Comparison of ENCODE assay signal across 12 mouse cellular contexts in genomic region chr19:47387887-47388286, GRCm38 (mm10).
DNase-seq lines count a peak whose midpoint lies in the region; ATAC-seq and TF ChIP-seq lines count a peak whose summit lies in the region.
"Had no signal": no experiment of that assay in that cellular context is flagged by ENCODE, and none has a peak within 500 bp of the region (broad histone marks: within the 10 kb centered on the region; RNA-seq: fewer than 3 reads in every experiment).

No protein-coding gene starts in this region.

- no peak overlapping the region for H3K4me3 ChIP-seq in liver, embryonic 12.5 days
- no peak overlapping the region for H3K4me3 ChIP-seq in heart, embryonic 15.5 days
- H3K4me3 ChIP-seq in limb, embryonic 10.5 days: no peak overlapping the region
- no peak overlapping the region for H3K4me3 ChIP-seq in olfactory bulb, adult 2 months (ENCODE audit: insufficient read depth, low read depth, low read length)
- H3K4me3 ChIP-seq: forebrain, embryonic 15.5 days; midbrain, embryonic 13.5 days had no signal

- DNase-seq in liver: no peak
- DNase-seq in limb, embryonic 10.5 days (ENCODE audit: low spot score): no peak
- DNase-seq in spleen, postnatal 10 days (ENCODE audit: low spot score in 2 of 2): no peak
- DNase-seq: cerebellum, adult 2 months had no signal

- H3K4me2 ChIP-seq in liver, embryonic 12.5 days: no peak overlapping the region
- H3K4me2 ChIP-seq in heart, embryonic 15.5 days: peak overlapping the region; percentile 6; the same call in 1 of the 2 replicates
- H3K4me2 ChIP-seq: forebrain, embryonic 15.5 days; midbrain, embryonic 13.5 days had no signal

- no peak for ATAC-seq in liver, embryonic 12.5 days
- ATAC-seq in heart, embryonic 15.5 days (replicated peaks; ENCODE audit: insufficient number of reproducible peaks, insufficient read depth, low FRiP score, low read depth): no peak
- ATAC-seq in erythroid progenitor cell, adult 5-6 weeks (replicated peaks; ENCODE audit: low FRiP score, poor library complexity, severe bottlenecking): no peak
- ATAC-seq in megakaryocyte-erythroid progenitor cell, adult 5-6 weeks (replicated peaks; ENCODE audit: low FRiP score, low TSS enrichment, poor library complexity, severe bottlenecking): no peak
- ATAC-seq: activated CD4-positive, CD25-positive, alpha-beta regulatory T cell, adult 4 months; forebrain, embryonic 15.5 days; midbrain, embryonic 13.5 days had no signal

- H3K9me3 ChIP-seq in liver, embryonic 12.5 days (replicated peaks): no peaks in the 10 kb centered on the region
- no peaks in the 10 kb centered on the region for H3K9me3 ChIP-seq in heart, embryonic 15.5 days (replicated peaks)
- no peaks in the 10 kb centered on the region for H3K9me3 ChIP-seq in limb, embryonic 10.5 days (replicated peaks)
- H3K9me3 ChIP-seq: forebrain, embryonic 15.5 days; midbrain, embryonic 13.5 days had no signal

- 0 out of 2 replicates have a peak overlapping the region, but pooled peaks have one; percentile 10 for H3K9ac ChIP-seq in liver, embryonic 12.5 days
- no peak overlapping the region for H3K9ac ChIP-seq in heart, embryonic 15.5 days
- H3K9ac ChIP-seq: forebrain, embryonic 15.5 days; midbrain, embryonic 13.5 days had no signal

- peak overlapping the region; percentile 90 for H3K27ac ChIP-seq in liver, embryonic 12.5 days
- peak overlapping the region; percentile 85 for H3K27ac ChIP-seq in heart, embryonic 15.5 days
- H3K27ac ChIP-seq in limb, embryonic 10.5 days: peak overlapping the region; percentile 59
- H3K27ac ChIP-seq in olfactory bulb, adult 2 months (ENCODE audit: insufficient read depth, low read depth, low read length): no peak overlapping the region
- H3K27ac ChIP-seq: forebrain, embryonic 15.5 days; midbrain, embryonic 13.5 days had no signal

- 0 out of 2 replicates have a peak, but pooled peaks have one; percentile 3 for TF ChIP-seq POLR2A in olfactory bulb, adult 2 months (IDR thresholded peaks at IDR 0.05; ENCODE audit: insufficient read depth, low read depth, low read length)

- no peak for TF ChIP-seq CTCF in olfactory bulb, adult 2 months (IDR thresholded peaks at IDR 0.05; ENCODE audit: insufficient read depth, low read depth, low read length)

- no peaks in the 10 kb centered on the region for H3K36me3 ChIP-seq in liver, embryonic 12.5 days
- no peaks in the 10 kb centered on the region for H3K36me3 ChIP-seq in heart, embryonic 15.5 days
- no peaks in the 10 kb centered on the region for H3K36me3 ChIP-seq in limb, embryonic 10.5 days
- H3K36me3 ChIP-seq: forebrain, embryonic 15.5 days; midbrain, embryonic 13.5 days had no signal

- peaks cover 71% of the 10 kb centered on the region for H3K4me1 ChIP-seq in liver, embryonic 12.5 days
- H3K4me1 ChIP-seq in heart, embryonic 15.5 days (replicated peaks): peaks cover 40% of the 10 kb centered on the region
- peaks cover 34% of the 10 kb centered on the region for H3K4me1 ChIP-seq in limb, embryonic 10.5 days
- peaks cover 2% of the 10 kb centered on the region; the same call in 1 of the 2 replicates for H3K4me1 ChIP-seq in olfactory bulb, adult 2 months (ENCODE audit: control insufficient read depth, insufficient read depth, low read length)
- H3K4me1 ChIP-seq: forebrain, embryonic 15.5 days; midbrain, embryonic 13.5 days had no signal

- WGBS in liver, embryonic 12.5 days (ENCODE audit: insufficient replicate concordance): 76% methylated on average over 3 of the region's 3 CpGs
- WGBS in heart, embryonic 15.5 days: 51% methylated on average over 3 of the region's 3 CpGs
- 80% methylated on average over 3 of the region's 3 CpGs for WGBS in limb, embryonic 10.5 days
- WGBS in olfactory bulb, adult 2 months: 93% methylated on average over 3 of the region's 3 CpGs

- H3K27me3 ChIP-seq in liver, embryonic 12.5 days (replicated peaks): no peaks in the 10 kb centered on the region
- H3K27me3 ChIP-seq in heart, embryonic 15.5 days: no peaks in the 10 kb centered on the region
- no peaks in the 10 kb centered on the region for H3K27me3 ChIP-seq in limb, embryonic 10.5 days (ENCODE audit: low read depth, poor library complexity, severe bottlenecking)
- H3K27me3 ChIP-seq: forebrain, embryonic 15.5 days; midbrain, embryonic 13.5 days had no signal
